Mouse (Mus musculus): ENCODE results near the gene 1600012H06Rik. TPM values are rescaled to one million over a fixed set of nuclear protein-coding genes. Genes with fewer than 3 reads are reported as not detected.

1600012H06Rik gene
- 21.7 and 23.6 TPM in 2 replicates for polyA plus RNA-seq (2012; rRNA removed)

GRCm38 (mm10) chr17:14943009-14943728 lies at the start of gene 1600012H06Rik, which contains the start of gene Wdr27:
Gene 1600012H06Rik, plus strand, starts transcription at chr17:14943184.
Gene Wdr27, minus strand, starts transcription at chr17:14943158.

GRCm38 (mm10) chr17:14960951-14961556 lies 18.1 kb downstream of the 1600012H06Rik start, which contains the start of gene Phf10:
Gene Phf10, minus strand, starts transcription at chr17:14961273.

GRCm38 (mm10) chr17:14978362-14979038 lies 35.5 kb downstream of the 1600012H06Rik start, which contains the start of the genes 9030025P20Rik and Gm3417:
Gene 9030025P20Rik, plus strand, starts transcription at chr17:14978468.
Gene Gm3417, minus strand, starts transcription at chr17:14978790.

Other genes starting within 250 kb of the 1600012H06Rik start
- gene Thbs2, start 248.9 kb upstream of the 1600012H06Rik start, polyA plus RNA-seq (2012; rRNA removed): 2.9 and 10.2 TPM in 2 replicates
- 5.1 and 7.3 TPM in 2 replicates for gene Wdr27, start within 50 bp of the 1600012H06Rik start, polyA plus RNA-seq (2012; rRNA removed)
- gene Phf10, start 18.1 kb downstream of the 1600012H06Rik start, polyA plus RNA-seq (2012; rRNA removed): 70.7 and 73.0 TPM in 2 replicates
- 15.1 and 15.4 TPM in 2 replicates for gene 9030025P20Rik, start 35.3 kb downstream of the 1600012H06Rik start, polyA plus RNA-seq (2012; rRNA removed)
- 0.17 and 0.28 TPM in 2 replicates for gene Gm3417, start 35.6 kb downstream of the 1600012H06Rik start, polyA plus RNA-seq (2012; rRNA removed)
- gene Gm3435, start 67.0 kb downstream of the 1600012H06Rik start, polyA plus RNA-seq (2012; rRNA removed): 5.1 and 6.2 TPM in 2 replicates
- gene Ermard, start 98.0 kb downstream of the 1600012H06Rik start, polyA plus RNA-seq (2012; rRNA removed): 80.5 TPM in 2 replicates
- 0.30 and 0.33 TPM in 2 replicates for gene Tcte3, start 98.3 kb downstream of the 1600012H06Rik start, polyA plus RNA-seq (2012; rRNA removed)
- 4.1 and 4.5 TPM in 2 replicates for gene Gm3448, start 98.4 kb downstream of the 1600012H06Rik start, polyA plus RNA-seq (2012; rRNA removed)